Mouse (Mus musculus) forebrain, embryonic 11.5 days (tissue): ENCODE measurements around the gene Pank3. TPM values are rescaled to one million over a fixed set of nuclear protein-coding genes. Genes with fewer than 3 reads are reported as not detected.

Experiments
- ATAC-seq: fragments of 200-750 bp; cut with Nextera tagmentation; replicated peaks from 2 replicates; pipeline ENCODE4 v1.8.0; 2017; ENCODE audit warnings: moderate TSS enrichment; ENCODE audit not compliant: low FRiP score
- DNase-seq: peaks from one replicate; pipeline ENCODE4 v3.0.0-alpha.2; 2017; ENCODE audit warnings: low spot score
- H3K27ac ChIP-seq: fragments of 300-500 bp; sonication (generic); 2 replicates; pipeline ENCODE4 v1.5.1; 2014; ENCODE audit warnings: low read depth, low read length
- H3K27me3 ChIP-seq: fragments of 300-500 bp; sonication (generic); 2 replicates; pipeline ENCODE4 v1.6.1; 2014; ENCODE audit warnings: mild to moderate bottlenecking, low read length, mixed read lengths; ENCODE audit not compliant: control insufficient read depth, insufficient read depth
- H3K36me3 ChIP-seq: fragments of 300-500 bp; sonication (generic); 2 replicates; pipeline ENCODE4 v1.6.1; 2014; ENCODE audit warnings: mild to moderate bottlenecking, low read length, moderate library complexity, mixed read lengths; ENCODE audit not compliant: control insufficient read depth, insufficient read depth
- H3K4me1 ChIP-seq: fragments of 300-500 bp; sonication (generic); replicated peaks from 2 replicates; pipeline ENCODE4 v1.6.1; 2014; ENCODE audit warnings: low read length, mixed read lengths; ENCODE audit not compliant: control insufficient read depth, insufficient read depth
- H3K4me2 ChIP-seq: fragments of 300-500 bp; sonication (generic); 2 replicates; pipeline ENCODE4 v1.6.1; 2014; ENCODE audit warnings: low read depth, mild to moderate bottlenecking, low read length, moderate library complexity, mixed read lengths; ENCODE audit not compliant: severe bottlenecking
- H3K4me3 ChIP-seq: fragments of 300-500 bp; sonication (generic); 2 replicates; pipeline ENCODE4 v1.5.1; 2014; ENCODE audit warnings: low read depth, low read length
- H3K9ac ChIP-seq: fragments of 300-500 bp; sonication (generic); 2 replicates; pipeline ENCODE4 v1.6.1; 2014; ENCODE audit warnings: low read length
- H3K9me3 ChIP-seq: fragments of 300-500 bp; sonication (generic); 2 replicates; pipeline ENCODE4 v1.6.1; 2016; ENCODE audit warnings: low read length, mixed read lengths; ENCODE audit not compliant: control insufficient read depth
- WGBS: fragments of 180-500 bp; shearing (Covaris S2); extraction: QIAGEN DNeasy Blood & Tissue Kit; methylation state at CpG from one replicate; pipeline ENCODE4 v1.1.7; 2014; 5-methylcytosine and 5-hydroxymethylcytosine counted together
- polyA plus RNA-seq: library from polyadenylated mRNA; unstranded; fragments of >200 nt; fragmentation: Nextera tagmentation; extraction: Ambion mirVana; gene quantifications from 2 replicates; pipeline ENCODE4 v1.2.1, GENCODE M21; 2014

Pank3 gene
- polyA plus RNA-seq, 1 experiment from 2014 or later, result 29.2 TPM

GRCm38 (mm10) chr11:35743586-35743985, 25.7 kb upstream of the Pank3 start:
- no peak for ATAC-seq
- Histone ChIP-seq H3K4me2 (no peak overlapping the region), H3K9ac (no peak overlapping the region), H3K27ac (no peak overlapping the region), H3K4me1 (no peaks in the 10 kb centered on the region), H3K36me3 (no peaks in the 10 kb centered on the region), H3K9me3 (no peaks in the 10 kb centered on the region; the same call in 1 of the 2 replicates), H3K27me3 (no peaks in the 10 kb centered on the region), H3K4me3 (no peak overlapping the region)
- WGBS, result 90% methylated on average over 6 of the region's 6 CpGs
- no peak for DNase-seq

GRCm38 (mm10) chr11:35744571-35744970, 24.7 kb upstream of the Pank3 start:
- no peaks in the 10 kb centered on the region for H3K4me1 ChIP-seq
- H3K36me3 ChIP-seq, result no peaks in the 10 kb centered on the region
- DNase-seq (no peak), ATAC-seq (no peak)
- 91% methylated on average over 6 of the region's 6 CpGs for WGBS
- H3K27ac ChIP-seq, result no peak overlapping the region
- H3K9me3 ChIP-seq, result no peaks in the 10 kb centered on the region; the same call in 1 of the 2 replicates
- H3K27me3 ChIP-seq, result no peaks in the 10 kb centered on the region
- no peak overlapping the region for H3K4me2 ChIP-seq
- H3K4me3 ChIP-seq, result no peak overlapping the region
- no peak overlapping the region for H3K9ac ChIP-seq

GRCm38 (mm10) chr11:35750578-35750977, 18.7 kb upstream of the Pank3 start:
- no peaks in the 10 kb centered on the region for H3K27me3 ChIP-seq
- no peak overlapping the region for H3K4me2 ChIP-seq
- H3K36me3 ChIP-seq, result no peaks in the 10 kb centered on the region
- 78% methylated on average over 8 of the region's 8 CpGs for WGBS
- DNase-seq (no peak), ATAC-seq (no peak)
- H3K27ac ChIP-seq, result no peak overlapping the region
- H3K9me3 ChIP-seq, result no peaks in the 10 kb centered on the region
- no peaks in the 10 kb centered on the region for H3K4me1 ChIP-seq
- H3K4me3 ChIP-seq, result no peak overlapping the region
- H3K9ac ChIP-seq, result no peak overlapping the region

GRCm38 (mm10) chr11:35754906-35755418, 14.3 kb upstream of the Pank3 start:
- Histone ChIP-seq H3K9ac (no peak overlapping the region), H3K27ac (no peak overlapping the region), H3K4me2 (no peak overlapping the region), H3K27me3 (no peaks in the 10 kb centered on the region), H3K4me1 (no peaks in the 10 kb centered on the region), H3K4me3 (no peak overlapping the region), H3K9me3 (no peaks in the 10 kb centered on the region), H3K36me3 (no peaks in the 10 kb centered on the region)
- DNase-seq, result no peak
- ATAC-seq, result no peak
- WGBS, result 72% methylated on average over 4 of the region's 4 CpGs

GRCm38 (mm10) chr11:35755546-35755945, 13.7 kb upstream of the Pank3 start:
- WGBS, result 67% methylated on average over 6 of the region's 6 CpGs
- H3K9me3 ChIP-seq, result no peaks in the 10 kb centered on the region
- no peak for ATAC-seq

GRCm38 (mm10) chr11:35756411-35757303, 12.6 kb upstream of the Pank3 start:
- Histone ChIP-seq H3K9ac (no peak overlapping the region), H3K4me2 (no peak overlapping the region), H3K27ac (no peak overlapping the region), H3K27me3 (no peaks in the 10 kb centered on the region), H3K4me3 (no peak overlapping the region), H3K4me1 (no peaks in the 10 kb centered on the region), H3K36me3 (no peaks in the 10 kb centered on the region), H3K9me3 (no peaks in the 10 kb centered on the region)
- ATAC-seq (no peak), DNase-seq (no peak)
- WGBS, result 86% methylated on average over 11 of the region's 11 CpGs

More at GRCm38 (mm10) chr11:35755546-35755945, 13.7 kb upstream of the Pank3 start:
- Histone ChIP-seq H3K4me1 (no peaks in the 10 kb centered on the region), H3K9ac (no peak overlapping the region), H3K4me3 (no peak overlapping the region), H3K36me3 (no peaks in the 10 kb centered on the region), H3K27ac (no peak overlapping the region), H3K27me3 (no peaks in the 10 kb centered on the region), H3K4me2 (no peak overlapping the region)
- no peak for DNase-seq

GRCm38 (mm10) chr11:35760001-35760626, 9.2 kb upstream of the Pank3 start:
- no peak overlapping the region for H3K4me2 ChIP-seq
- H3K27ac ChIP-seq, result no peak overlapping the region
- 89% methylated on average over 7 of the region's 7 CpGs for WGBS
- ATAC-seq, result no peak
- no peaks in the 10 kb centered on the region for H3K4me1 ChIP-seq
- no peaks in the 10 kb centered on the region for H3K36me3 ChIP-seq
- H3K9me3 ChIP-seq, result no peaks in the 10 kb centered on the region
- H3K27me3 ChIP-seq, result no peaks in the 10 kb centered on the region
- H3K9ac ChIP-seq, result no peak overlapping the region
- DNase-seq, result no peak
- H3K4me3 ChIP-seq, result no peak overlapping the region

GRCm38 (mm10) chr11:35760627-35761003, 8.7 kb upstream of the Pank3 start:
- no peaks in the 10 kb centered on the region for H3K27me3 ChIP-seq
- no peak overlapping the region for H3K4me2 ChIP-seq
- whole genome bisulfite sequencing, result 94% methylated on average over 4 of the region's 4 CpGs
- no peaks in the 10 kb centered on the region for H3K4me1 ChIP-seq
- ATAC-seq (no peak), DNase-seq (no peak)
- H3K36me3 ChIP-seq, result no peaks in the 10 kb centered on the region
- no peak overlapping the region for H3K9ac ChIP-seq
- H3K27ac ChIP-seq, result no peak overlapping the region
- no peak overlapping the region for H3K4me3 ChIP-seq
- no peaks in the 10 kb centered on the region for H3K9me3 ChIP-seq
